Mouse (Mus musculus): ENCODE data around the gene Fam19a2.

- no peak for TF ChIP-seq CTCF (IDR thresholded peaks at IDR 0.05; ENCODE audit: extremely low read depth, insufficient read length, insufficient replicate concordance, low read depth, low read length)
- TF ChIP-seq POLR2A (IDR thresholded peaks at IDR 0.05; ENCODE audit: low read depth, low read length) = no peak
These were observed 151.2 kb downstream of the Fam19a2 start for GRCm38 (mm10) chr10:123414953-123415352.

Data from small intestine, adult 2 months (tissue).